Mouse (Mus musculus) T-cell, adult 2 months (primary cell): ENCODE measurements around the gene Iqcg.

ENCODE experiments used
- DNase-seq: peaks from one replicate; pipeline ENCODE4 v3.0.0; 2022; ENCODE audit warnings: low spot score

Iqcg gene

DNA sequence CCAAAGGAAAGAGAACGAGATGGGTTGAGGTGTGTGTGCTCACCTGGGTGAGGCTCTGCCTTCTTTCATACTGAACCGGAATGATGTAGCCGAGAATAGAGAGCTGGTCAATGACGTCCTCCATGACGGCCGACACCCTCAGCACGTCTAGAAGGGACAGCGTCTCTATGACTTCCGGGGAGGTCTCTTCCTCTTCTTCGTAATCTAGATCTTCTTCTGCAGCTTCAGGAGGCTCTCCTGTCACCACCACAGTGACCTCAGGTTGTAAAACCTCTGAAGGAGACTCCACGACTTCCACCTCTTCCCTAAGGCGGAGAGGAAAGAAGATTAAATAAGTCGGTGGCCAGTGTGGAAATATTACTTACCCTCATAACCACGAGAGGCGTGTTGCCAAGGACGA, 6.2 kb downstream of the Iqcg start:
- DNase-seq = no peak

DNA sequence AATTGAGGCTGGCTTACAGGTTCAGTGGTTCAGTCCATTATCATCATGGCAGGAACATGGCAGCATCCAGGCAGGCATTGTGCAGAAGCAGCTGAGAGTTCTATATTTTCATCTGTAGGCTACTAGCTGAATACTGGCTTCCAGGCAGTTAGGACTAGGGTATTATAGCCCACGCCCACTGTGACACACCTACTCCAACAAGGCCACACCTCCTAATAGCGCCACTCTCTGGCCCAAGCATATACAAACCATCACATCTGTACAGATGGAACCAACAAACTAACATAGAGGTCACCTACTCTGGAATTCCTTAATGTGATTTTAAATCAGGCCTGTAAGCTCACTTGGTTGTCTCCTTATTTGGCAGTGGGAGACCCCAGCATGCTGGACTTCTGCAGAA, 7.3 kb downstream of the Iqcg start:
- DNase-seq = no peak

DNA sequence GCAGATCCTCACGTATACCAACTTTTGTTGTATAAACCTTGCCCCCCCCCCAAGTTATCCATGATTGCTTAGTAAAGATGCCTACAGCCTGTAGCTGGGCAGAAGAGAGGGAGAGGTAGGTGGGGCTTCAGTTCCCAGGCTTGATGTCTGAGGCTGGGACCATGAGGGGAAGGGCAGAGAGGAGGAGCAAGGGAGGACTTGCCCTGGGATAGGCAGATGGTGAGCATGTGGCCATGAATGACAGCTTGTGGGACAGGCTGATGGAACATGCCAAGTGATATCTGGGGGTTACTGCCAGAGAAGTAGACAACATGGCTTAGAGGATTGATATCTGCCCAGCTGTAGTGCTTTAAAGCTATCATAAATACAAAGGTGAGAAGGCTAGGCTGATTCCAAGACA, 8.0 kb downstream of the Iqcg start:
- DNase-seq = no peak

DNA sequence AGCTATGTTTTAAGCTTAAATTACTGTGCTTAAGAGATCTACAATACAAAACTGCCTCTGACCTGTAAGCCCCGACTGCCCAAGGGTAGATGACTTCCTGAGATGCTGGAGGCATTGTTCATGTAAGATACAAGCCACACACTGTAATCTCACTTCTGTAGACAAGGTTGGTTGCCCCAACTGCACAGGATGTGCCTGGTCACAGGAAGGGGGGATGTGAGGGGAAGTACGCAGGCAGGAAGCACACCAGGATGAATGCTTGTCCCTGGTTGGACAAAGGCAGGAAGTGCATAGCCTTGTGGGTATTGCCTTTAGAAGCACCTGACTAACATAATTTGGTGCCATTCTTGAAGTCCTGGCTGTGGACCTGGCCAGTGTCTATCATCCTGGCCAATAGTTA, 12.8 kb downstream of the Iqcg start:
- peak; percentile 53 for DNase-seq

DNA sequence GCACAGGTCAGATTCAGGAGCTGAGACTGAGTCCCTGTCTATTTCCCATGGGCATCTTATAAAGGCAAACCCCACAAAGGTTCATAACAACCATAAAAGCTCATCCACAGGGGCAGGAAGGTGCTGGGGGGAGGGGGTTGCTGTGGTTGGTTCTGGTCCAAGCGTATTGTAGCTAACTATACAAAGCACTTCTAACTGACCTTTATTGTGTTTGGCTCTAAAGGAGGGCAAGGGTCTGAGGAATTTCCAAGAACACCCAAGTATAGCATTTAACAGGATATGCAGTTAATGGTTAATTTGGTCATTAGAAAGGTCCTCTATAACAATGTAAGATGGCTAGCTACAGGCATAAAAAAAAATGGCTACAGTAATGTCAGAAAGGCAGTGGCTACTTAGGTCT, 13.3 kb downstream of the Iqcg start:
- DNase-seq = no peak

DNA sequence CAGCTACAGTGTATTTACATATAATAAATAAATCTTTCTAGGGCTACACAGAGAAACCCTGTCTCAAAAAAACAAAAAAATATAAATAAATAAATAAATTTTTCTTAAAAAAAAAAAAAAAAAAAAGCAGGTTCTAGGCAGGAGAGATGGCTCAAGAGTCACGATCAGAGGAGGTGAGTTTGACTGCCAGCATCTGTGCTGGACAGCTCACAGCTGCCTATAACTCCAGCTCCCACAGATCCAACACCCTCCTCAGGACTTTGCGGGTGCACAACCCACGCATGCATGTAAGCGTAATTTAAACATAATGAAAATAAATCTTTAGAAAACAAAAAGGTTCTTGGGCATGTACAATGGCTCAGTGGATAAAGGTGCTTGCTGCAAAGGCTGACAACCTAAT, 20.0 kb downstream of the Iqcg start:
- DNase-seq = no peak

DNA sequence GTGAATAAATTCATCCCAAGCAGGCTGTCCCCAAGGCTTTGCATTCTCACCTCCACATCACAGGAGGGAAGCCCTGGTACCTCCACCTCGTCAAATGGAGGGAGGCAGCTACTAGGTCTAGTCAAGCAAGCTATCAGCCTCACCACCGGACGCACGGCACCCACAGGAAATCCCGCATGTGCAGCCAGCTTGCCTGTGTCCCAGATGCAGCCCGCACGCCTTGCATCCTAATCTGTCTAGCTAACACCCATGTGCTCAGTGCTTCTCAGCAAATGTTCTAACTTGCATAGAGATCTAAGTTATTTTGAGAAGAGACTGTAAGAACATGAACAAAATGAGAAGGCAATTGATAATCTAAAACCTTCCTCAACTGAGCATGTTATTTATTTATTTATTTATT, 29.7 kb downstream of the Iqcg start:
- peak; percentile 17 for DNase-seq

DNA sequence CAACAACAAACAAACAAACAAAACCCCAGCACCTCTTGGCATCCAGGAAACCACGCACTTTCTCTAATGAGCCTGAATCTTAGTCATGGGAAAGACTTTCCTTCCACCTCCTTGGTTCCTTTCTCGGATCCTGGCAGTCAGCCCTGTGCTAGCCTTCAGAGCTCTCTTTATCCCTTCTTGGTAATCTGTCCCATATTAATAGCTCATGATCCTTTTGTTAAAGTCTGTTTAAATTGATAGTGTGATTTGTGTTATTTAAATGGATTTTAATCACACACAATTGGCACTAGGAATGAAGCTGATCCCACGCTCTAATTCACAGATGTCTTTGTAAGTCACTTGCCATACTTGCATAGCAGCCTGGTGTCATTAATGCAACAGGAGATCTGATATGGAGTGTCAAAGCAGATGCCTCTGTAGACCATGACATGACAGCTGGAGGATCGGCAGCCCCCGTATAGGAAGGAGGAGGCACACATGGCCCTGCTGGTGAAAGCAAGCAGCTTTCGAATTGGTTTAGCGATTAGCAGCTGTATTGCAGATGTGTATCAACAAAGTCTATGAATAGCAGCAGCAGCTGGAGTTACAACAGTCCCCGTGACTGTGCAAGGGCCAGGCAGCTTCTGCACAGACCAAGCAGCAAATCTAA, 31.4 kb downstream of the Iqcg start:
- no peak for DNase-seq

DNA sequence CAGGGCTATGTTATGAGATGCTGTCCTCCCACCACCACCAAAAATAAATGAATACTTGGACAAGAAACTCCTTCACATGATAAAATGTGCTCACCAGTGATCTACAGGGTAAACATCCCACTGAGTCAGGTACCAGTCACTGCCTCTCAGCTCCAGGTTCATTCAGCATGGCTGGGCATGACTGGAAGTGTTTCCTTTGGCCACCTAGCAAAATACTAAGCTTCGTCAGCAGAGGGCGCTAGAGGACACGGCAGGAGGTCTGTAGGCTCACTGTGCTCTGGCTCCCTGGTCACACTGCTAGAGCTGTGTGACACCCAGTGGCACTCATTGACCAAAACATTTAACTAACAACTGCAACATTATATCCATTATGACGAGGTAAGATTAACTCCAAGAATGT, 32.3 kb downstream of the Iqcg start:
- DNase-seq = peak; percentile 79

DNA sequence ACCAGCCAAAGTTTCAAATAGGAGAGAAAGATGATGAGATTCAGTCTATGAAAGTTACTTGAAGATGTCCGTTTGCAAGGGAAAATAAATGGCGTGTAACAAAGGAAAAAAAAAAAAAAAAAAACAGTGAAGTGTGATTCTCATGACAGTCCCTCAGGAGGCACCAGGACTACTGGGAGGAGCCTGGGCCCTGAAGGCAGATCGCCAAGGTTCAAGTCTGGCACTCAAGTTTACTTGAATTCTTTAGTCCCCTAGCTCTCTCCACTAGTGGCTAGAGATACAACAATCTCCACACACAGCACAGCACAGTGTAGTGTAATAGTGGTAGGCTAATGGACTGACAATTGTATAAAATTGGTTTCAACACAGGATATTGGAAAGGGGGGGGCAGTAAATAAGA, 34.6 kb downstream of the Iqcg start:
- DNase-seq = no peak

DNA sequence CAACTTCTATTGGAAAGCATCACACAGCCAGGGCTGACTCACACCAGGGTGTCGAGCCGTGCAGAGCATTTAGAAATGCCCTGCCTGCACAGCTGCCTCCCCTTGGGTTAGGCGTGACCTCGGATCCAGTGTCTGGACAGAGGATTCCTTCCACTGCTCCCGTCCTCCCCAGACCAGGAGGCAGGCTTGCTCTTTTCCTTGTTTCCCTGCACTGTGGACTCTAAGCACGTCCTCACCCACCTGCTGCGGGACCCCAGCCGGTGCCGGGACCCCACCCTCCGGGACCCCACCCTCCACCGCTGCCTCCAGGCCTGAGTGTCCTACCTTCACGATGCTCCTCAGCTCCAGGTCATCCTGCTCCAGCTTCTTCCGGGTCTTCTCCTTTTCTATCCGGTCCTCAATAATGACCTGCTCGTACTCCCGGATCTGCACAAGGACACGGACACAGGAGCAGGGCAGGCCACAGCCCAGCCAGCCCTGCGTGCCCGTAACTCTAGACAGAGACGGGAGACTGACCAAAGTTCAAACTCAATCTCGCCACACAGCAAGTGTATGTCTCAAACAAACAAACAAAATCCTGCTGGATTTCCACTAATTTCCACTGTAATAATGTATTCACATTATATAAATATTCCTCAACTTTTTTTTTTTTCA, 36.8 kb downstream of the Iqcg start:
- no peak for DNase-seq

DNA sequence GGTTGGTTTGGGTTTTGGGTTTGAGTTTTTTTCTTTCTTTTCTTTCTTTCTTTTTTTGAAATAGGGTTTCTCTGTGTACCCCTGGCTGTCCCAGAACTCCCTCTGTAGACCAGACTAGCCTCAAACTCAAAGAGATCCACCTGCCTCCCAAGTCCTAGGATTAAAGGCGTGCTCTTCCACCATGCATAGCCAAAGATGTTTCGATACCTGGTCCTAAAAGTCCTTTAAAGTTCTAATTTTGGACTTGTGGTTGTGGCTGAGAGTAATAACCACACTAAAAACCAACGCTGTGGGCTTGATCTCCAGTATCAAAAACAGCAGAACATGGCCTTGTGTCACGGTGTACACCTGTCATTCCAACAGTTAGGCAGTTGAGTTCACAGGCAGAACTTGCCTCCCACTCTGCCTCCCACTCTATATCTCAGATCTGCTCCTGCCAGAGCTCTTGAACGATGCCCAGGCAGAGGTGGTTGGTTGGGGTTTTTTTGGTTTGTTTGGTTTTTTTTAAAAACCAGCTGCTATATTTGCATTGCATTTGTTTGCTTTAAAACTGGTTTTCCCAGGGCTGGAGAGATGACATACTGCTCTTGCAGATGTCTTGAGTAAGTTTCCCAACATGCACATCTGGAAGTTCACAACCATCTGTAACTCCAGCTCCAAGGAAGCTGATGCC, 38.2 kb downstream of the Iqcg start:
- no peak for DNase-seq

DNA sequence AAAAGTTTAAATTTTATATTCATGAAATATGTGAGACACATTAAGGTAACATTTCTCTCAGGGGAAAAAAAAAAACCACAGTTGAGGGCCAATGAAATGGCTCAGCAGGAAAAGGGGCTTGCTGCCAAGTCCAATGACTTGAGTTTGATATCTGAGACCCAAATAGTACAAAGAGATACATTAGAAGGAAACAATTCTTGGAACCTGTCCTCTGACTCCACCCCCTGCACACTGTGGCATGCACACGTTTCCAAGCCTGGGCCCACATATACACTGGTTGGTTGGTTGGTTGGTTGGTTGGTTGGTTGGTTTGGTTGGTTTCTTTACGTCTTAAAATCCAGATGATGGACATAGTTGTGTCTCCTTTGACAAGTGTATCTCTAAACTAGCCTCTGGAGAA, 40.0 kb downstream of the Iqcg start:
- no peak for DNase-seq

DNA sequence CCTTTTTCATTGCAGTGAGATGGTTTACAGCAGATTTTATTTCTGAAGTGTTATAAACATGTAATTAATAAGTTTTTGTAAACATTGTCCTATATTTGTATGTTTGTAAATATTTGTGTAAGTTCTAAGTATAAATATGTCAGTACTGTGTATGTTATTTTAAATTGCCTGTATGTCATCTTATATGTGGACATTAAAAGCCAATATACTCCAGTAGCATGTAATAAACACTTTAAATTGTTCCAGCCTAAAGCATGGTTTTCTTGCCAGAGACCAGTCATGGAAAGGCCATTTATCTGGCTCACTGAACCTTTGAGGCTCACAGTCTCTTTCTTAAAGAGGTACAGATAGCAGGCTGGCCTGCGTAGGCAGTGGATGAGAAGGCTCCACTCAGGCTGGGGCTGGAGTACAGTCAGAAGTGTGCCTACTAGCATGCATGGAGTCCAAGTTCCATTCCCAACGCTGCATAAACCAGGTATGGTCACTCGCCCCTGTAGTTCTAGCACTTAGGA, 40.6 kb downstream of the Iqcg start:
- DNase-seq = no peak

DNA sequence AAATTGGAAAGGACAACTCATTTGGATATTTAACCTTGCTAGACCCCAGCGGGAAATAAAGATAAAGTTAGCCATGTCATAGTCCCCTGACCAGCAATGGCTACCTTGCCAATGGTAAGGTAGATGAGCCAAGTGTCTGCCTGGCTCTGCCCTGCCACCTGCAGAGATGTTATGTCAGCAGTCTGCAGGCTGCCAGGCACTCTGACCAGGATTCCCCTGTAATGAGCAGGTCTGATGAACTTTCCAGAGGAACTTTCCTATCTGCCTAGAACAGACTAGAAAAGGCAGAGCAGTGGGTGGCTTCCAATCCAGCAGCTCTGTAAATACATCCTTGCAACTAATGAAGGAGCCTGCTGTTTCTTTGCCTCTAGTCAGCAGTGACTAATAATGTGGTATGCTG, 41.1 kb downstream of the Iqcg start:
- DNase-seq = no peak

DNA sequence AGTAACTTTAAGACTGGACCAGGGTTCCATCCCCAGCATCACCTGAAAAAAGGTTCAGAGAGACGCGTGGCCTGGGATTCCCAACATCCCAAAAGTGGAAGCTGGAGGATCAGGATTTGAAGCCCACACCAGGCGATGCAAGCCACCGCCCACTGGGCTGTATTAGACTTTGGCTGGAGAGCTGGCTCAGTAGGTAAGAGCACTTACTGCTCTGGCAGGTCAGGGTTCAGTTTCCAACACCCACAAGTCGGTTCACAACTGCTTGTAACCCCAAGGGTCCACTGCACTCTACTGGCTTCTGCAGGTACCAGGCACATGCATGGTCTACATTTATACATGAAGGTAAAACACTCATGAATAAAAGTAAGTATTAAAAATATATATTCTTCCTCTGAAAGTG, 42.2 kb downstream of the Iqcg start:
- DNase-seq = no peak

DNA sequence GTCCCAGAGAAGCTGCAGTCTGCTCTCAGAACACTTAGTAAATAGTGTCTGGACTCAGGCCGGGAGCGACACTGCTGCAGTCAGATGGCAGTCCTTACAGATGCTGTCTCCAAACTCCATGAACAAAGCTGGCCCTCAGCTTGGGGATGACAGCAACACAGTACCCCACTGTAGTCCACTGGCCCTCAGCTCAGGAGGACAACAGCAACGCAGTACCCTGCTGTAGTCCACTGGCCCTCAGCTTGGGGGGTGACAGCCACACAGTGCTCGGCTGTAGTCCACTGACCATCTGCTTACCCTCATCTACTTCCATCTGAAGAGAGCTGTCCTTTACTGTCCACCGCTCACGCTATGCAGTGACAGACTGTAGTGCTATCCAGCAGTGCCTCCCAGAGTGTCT, 45.9 kb downstream of the Iqcg start:
- no peak for DNase-seq

DNA sequence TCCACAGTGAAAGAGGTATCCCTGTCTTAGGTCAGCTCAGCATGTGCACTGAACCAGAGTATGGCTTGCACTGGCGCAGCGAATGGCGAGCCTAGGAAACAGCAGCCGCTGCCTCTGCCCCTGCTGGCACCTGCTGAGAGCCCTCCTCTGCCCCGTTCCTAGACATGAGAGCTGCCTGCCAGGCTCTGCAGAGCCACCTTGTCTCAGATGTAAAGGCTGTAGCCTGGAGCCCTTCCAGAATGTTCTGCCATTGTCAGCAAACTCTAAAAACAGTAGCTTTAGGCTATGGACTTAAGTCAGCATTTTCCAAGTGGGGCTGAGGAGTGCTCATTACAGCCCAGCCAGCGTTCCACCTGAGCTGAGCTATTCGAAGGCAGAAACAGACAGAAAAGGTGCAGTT, 48.6 kb downstream of the Iqcg start:
- DNase-seq = no peak

DNA sequence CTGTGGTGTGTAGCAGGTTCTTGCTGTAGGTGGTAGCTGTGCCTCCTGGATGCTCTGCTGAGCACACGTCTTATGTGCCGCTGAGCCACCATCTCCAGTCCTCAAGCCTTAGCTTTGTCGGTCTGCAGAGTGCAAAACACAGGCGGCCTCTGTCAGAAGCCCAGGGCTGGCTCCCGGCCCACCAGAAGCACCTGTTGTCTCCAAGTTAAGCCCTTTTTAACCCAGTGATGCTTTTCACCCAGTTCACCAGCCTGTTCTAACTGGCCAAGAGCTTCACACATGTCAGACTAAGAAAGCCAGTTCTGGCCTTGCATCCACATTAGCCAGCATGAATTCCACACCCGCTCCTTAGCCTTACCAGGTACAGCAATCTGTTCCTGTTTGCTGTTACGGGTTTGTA, 49.1 kb downstream of the Iqcg start:
- DNase-seq = no peak

DNA sequence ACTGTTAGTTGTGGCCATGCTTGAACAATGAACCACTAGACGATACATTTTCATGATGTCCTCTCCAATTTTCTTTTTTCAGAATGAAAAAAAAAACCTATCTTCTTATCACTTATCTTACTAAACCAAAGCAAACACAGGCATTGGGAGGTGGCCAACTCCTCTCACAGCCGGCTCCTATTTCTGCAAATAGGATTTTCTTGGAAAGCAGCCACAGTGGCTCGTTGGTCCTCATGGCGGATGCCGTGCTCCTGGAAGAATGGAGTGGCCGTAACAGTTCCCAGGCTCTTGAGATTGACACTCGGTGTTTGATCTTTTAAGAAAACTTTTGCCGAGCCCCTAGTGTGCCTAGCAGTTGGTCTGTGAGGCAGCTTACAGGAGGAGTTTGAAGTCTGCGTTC, 50.8 kb downstream of the Iqcg start:
- no peak for DNase-seq

DNA sequence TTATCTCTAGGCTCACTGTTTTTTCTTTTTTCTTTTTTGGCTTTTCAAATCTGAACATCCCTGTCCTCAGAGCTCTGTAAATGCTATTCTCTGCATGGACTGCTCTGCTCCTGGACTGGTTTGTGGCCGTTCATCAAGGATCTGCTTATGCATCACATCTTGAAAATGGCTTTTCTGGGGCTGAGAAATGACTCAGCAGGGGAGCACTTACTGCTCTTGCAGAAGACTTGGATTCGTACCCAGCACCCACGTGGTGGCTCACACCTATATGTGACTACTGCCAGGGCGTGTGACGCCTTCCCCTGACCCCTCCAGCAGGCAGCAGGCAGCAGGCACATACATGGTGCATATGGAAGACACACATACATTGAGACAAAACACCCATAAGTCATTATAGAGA, 63.9 kb downstream of the Iqcg start:
- no peak for DNase-seq

DNA sequence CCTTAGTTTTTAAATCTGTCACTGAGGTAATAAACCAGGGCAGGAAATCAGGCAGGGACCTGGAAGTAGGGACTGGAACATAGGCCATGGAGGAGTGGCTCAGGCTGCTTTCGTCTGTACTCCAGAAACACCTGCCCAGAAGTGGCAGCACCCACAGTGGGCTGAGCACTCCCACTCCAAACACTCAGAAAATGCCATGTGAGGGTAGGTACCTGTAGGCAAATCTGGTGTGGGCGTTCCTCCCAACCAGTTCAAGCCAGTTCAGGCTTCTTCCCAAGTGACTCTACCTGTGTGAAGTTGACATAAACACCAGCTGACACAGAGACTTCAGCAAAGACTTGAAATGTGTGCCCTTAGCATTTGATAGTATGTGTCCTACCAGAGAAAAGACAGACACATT, 71.4 kb downstream of the Iqcg start:
- DNase-seq = no peak

DNA sequence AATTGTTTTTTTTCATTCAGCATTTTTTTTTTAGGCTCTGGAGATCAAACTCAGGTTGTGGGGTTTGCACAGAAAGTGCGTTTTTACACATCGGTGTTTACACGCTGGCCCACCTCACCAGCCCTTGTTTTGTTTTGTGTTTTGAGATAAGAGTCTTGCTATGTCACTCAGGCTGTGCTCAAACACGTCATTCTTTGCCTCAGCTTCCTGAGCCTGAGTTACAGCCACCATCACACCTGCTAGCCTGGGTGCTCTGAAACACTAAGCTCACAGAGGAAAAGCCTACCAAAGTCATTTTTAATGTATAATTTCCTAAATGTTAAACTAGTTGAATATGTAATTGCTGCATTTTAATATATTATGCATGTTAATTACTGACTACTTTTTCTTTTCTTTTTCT, 74.6 kb downstream of the Iqcg start:
- DNase-seq = no peak

DNA sequence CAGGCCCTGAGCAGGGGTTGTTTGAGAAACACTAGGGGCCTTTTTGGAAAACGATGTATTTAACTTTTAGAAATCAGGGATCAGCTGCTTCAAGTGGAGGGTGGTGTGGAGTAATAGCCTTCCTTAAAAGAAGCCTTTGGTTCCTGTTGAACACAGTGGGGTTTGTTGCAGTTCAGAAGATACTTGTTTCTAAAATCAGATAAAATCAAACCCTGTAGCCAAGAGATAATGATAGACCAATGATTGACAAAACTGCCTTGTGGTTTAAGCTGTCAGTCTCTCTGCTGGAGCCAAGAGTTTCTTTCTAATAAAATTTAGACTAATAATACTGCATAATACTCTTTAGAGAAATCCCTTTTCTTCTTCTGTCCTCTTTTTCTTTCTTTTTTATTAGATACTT, 75.8 kb downstream of the Iqcg start:
- no peak for DNase-seq
